18 mouse cellular contexts compared by ENCODE assay signal in the genomic region with DNA sequence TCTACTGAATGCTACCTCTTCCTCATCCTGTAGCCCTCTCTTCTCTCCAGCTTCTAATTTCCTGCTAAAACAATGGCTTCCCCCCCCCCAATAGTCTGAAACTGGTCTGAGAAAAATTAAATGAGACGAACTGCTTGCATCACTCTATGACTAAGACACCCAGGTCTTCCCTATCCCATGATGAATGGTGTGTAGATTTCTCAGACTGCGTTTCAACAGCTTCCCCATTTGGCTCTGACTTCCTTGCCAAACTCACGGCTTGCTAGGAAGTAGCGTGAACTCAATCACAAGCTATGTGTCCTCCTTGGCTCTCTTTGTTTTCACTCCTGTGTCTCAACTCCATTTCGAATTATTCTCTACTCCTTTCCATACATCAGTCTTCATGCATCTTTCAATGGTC.
A peak's percentile ranks its signal among the peaks of the same experiment; 100 is the strongest.
DNase-seq lines count a peak whose midpoint lies in the region; ATAC-seq and TF ChIP-seq lines count a peak whose summit lies in the region.
"Had no signal": no experiment of that assay in that cellular context is flagged by ENCODE, and none has a peak within 500 bp of the region (broad histone marks: within the 10 kb centered on the region; RNA-seq: fewer than 3 reads in every experiment).

No protein-coding gene starts in this region.

- no peak overlapping the region for H3K27ac ChIP-seq in heart, adult 2 months
- H3K27ac ChIP-seq: embryonic facial prominence, embryonic 12.5 days; forebrain, embryonic 12.5 days; heart, embryonic 13.5 days; hindbrain, embryonic 13.5 days; hindbrain, postnatal 0 days had no signal

- H3K4me3 ChIP-seq in heart, adult 2 months: no peak overlapping the region
- H3K4me3 ChIP-seq: embryonic facial prominence, embryonic 12.5 days; forebrain, embryonic 12.5 days; heart, embryonic 13.5 days; hindbrain, embryonic 13.5 days had no signal

- peaks cover 5% of the 10 kb centered on the region for H3K4me1 ChIP-seq in heart, adult 2 months (ENCODE audit: control insufficient read depth, insufficient read depth, low read length)
- H3K4me1 ChIP-seq: embryonic facial prominence, embryonic 12.5 days; forebrain, embryonic 12.5 days; hindbrain, embryonic 13.5 days had no signal

- peak; percentile 29 to 73; a peak in 3 of 4 replicates for ATAC-seq in hematopoietic stem cell, adult 5-6 weeks (replicated peaks in 1 of 2; ENCODE audit: insufficient read depth in 1 of 2, low FRiP score in 2 of 2, low TSS enrichment in 1 of 2, low read depth in 1 of 2, poor library complexity in 2 of 2, severe bottlenecking in 2 of 2)
- peak; percentile 90 for ATAC-seq in monocyte, adult 5-6 weeks (replicated peaks; ENCODE audit: insufficient number of reproducible peaks, low FRiP score, low TSS enrichment, poor library complexity, severe bottlenecking)
- ATAC-seq: forebrain, embryonic 16.5 days; hindbrain, postnatal 0 days had no signal

- TF ChIP-seq EP300 in heart, adult 2 months (IDR thresholded peaks at IDR 0.05; ENCODE audit: insufficient read depth, low read depth, low read length): no peak

- intact Hi-C loops in heart, adult 2 months (cut with DNase I): no loop called here

- WGBS in heart, adult 2 months: 49% methylated on average over 5 of the region's 5 CpGs

- peak; percentile 41 for DNase-seq in heart, adult 11 months
- DNase-seq in heart, adult 2 months: no peak
- peak; percentile 18 for DNase-seq in 416B (ENCODE audit: low read depth)
- no peak for DNase-seq in adrenal gland, postnatal 4 days (ENCODE audit: low spot score in 2 of 2)
- no peak for DNase-seq in retina, postnatal 1 day
- DNase-seq: adrenal gland, postnatal 10 days; cerebellum, adult 18-20 months; cerebellum, postnatal 10 days; gastrocnemius, postnatal 10 days; heart, postnatal 36 days had no signal

- no peaks in the 10 kb centered on the region for H3K36me3 ChIP-seq in heart, adult 2 months (ENCODE audit: control insufficient read depth, insufficient read depth, low read length)
- H3K36me3 ChIP-seq: embryonic facial prominence, embryonic 12.5 days; forebrain, embryonic 12.5 days; heart, embryonic 13.5 days; hindbrain, embryonic 13.5 days had no signal

- no peaks in the 10 kb centered on the region for H3K27me3 ChIP-seq in heart, adult 2 months (ENCODE audit: control insufficient read depth, insufficient read depth, low read length)
- H3K27me3 ChIP-seq: embryonic facial prominence, embryonic 12.5 days; forebrain, embryonic 12.5 days; heart, embryonic 13.5 days; hindbrain, embryonic 13.5 days had no signal

- no peaks in the 10 kb centered on the region for H3K79me2 ChIP-seq in heart, adult 2 months (replicated peaks; ENCODE audit: control insufficient read depth, insufficient read depth, low read length)

- H3K9ac ChIP-seq in heart, adult 2 months (ENCODE audit: low read depth, low read length): no peak overlapping the region
- H3K9ac ChIP-seq: embryonic facial prominence, embryonic 12.5 days; forebrain, embryonic 12.5 days; heart, embryonic 13.5 days; hindbrain, embryonic 13.5 days had no signal

- no peak for TF ChIP-seq POLR2A in heart, adult 2 months (IDR thresholded peaks at IDR 0.05; ENCODE audit: insufficient read depth, low read depth, low read length)

- TF ChIP-seq CTCF in heart, adult 2 months (IDR thresholded peaks at IDR 0.05): no peak

Comparison
In these comparisons a context has a peak if more than half of its experiments do, and no peak if none do; other contexts are left out.
1. DNase-seq: peak in heart, adult 11 months (single experiment) and 416B (single experiment); none in heart, adult 2 months (0 of 2), adrenal gland, postnatal 4 days (0 of 2) and retina, postnatal 1 day (single experiment).